Mouse (Mus musculus) left cerebral cortex, adult 18-20 months (tissue): ENCODE measurements around the gene Nrros. TPM values are rescaled to one million over a fixed set of nuclear protein-coding genes. Genes with fewer than 3 reads are reported as not detected.

Source experiments
- DNase-seq, 2 experiments: peaks; one replicate each; pipeline ENCODE4 v3.0.0; 2021 to 2022; ENCODE audit warnings: low spot score in 2 of 2, mixed read lengths in 1 of 2
- long read RNA-seq, 2 experiments: library from polyadenylated mRNA; stranded (forward); transcript quantifications; one replicate each; pipeline ENCODE4 v2.0.0; 2021
- total RNA-seq, 2 experiments: library from RNA; stranded (reverse); gene quantifications; 2 replicates each; pipeline ENCODE4 v1.2.3; 2021

Gene Nrros
- total RNA-seq, result 1 to 10 TPM; 6.8 to 8.5 TPM
- long read RNA-seq, experiment 1, transcript Nrros-201 (3 exons, 2,548 nt), result major isoform, 9 of 17 reads
- long read RNA-seq, experiment 1, partial matches to known transcripts, result 0 of 17 reads
- long read RNA-seq, experiment 1, other reads (novel, unspliced or antisense), result 4 of 17 reads
- long read RNA-seq, experiment 2, transcript Nrros-201 (3 exons, 2,548 nt), result major isoform, 5 of 7 reads
- long read RNA-seq, experiment 2, partial matches to known transcripts, result 0 of 7 reads
- long read RNA-seq, experiment 2, other reads (novel, unspliced or antisense), result 1 of 7 reads

- DNase-seq, result peak; percentile 50 to 70
Measured at GRCm38 (mm10) chr16:32165281-32165821, at the start of gene Nrros. Nrros (minus strand) TSS chr16:32165594.

GRCm38 (mm10) chr16:32214804-32215576 is 49.6 kb upstream of the Nrros start:
- DNase-seq, result peak; percentile 49 to 65

GRCm38 (mm10) chr16:32214156-32214555 is 48.8 kb upstream of the Nrros start:
- DNase-seq, result no peak

- DNase-seq, result no peak
Measured at GRCm38 (mm10) chr16:32204902-32205301, 39.5 kb upstream of the Nrros start.

- DNase-seq, result peak; percentile 34 to 50
Measured at GRCm38 (mm10) chr16:32202681-32203080, 37.3 kb upstream of the Nrros start.

- no peak for DNase-seq
Measured at GRCm38 (mm10) chr16:32201004-32201325, 35.6 kb upstream of the Nrros start.

- DNase-seq, result no peak
Measured at GRCm38 (mm10) chr16:32200256-32201003, 35.0 kb upstream of the Nrros start.

- no peak for DNase-seq
Measured at GRCm38 (mm10) chr16:32190011-32190441, 24.6 kb upstream of the Nrros start.

GRCm38 (mm10) chr16:32189109-32189508 is 23.7 kb upstream of the Nrros start:
- no peak for DNase-seq

GRCm38 (mm10) chr16:32186056-32186455 is 20.7 kb upstream of the Nrros start:
- DNase-seq, result no peak

GRCm38 (mm10) chr16:32179333-32179901 is 14.0 kb upstream of the Nrros start, which contains the start of gene Bex6:
Bex6 (plus strand) TSS chr16:32179823.
- DNase-seq, result no peak

- no peak for DNase-seq
Measured at GRCm38 (mm10) chr16:32176896-32177686, 11.7 kb upstream of the Nrros start.

GRCm38 (mm10) chr16:32175029-32175428 is 9.6 kb upstream of the Nrros start:
- DNase-seq, result no peak

GRCm38 (mm10) chr16:32174340-32175005 is 9.1 kb upstream of the Nrros start:
- DNase-seq, result no peak

GRCm38 (mm10) chr16:32173401-32173800 is 8.0 kb upstream of the Nrros start:
- DNase-seq, result no peak

GRCm38 (mm10) chr16:32171031-32171731 is 5.8 kb upstream of the Nrros start:
- no peak for DNase-seq

- DNase-seq, result peak in 1 of 2 experiments; percentile 42
Measured at GRCm38 (mm10) chr16:32167819-32168545, 2.6 kb upstream of the Nrros start.

GRCm38 (mm10) chr16:32164396-32165027 is 882 bp downstream of the Nrros start:
- DNase-seq, result no peak
